Mouse (Mus musculus): Measurements from ENCODE around the gene Afmid. TPM values are rescaled to one million over a fixed set of nuclear protein-coding genes. Genes with fewer than 3 reads are reported as not detected.
"Not testable (repeated sequence)": the region's sequence is repeated elsewhere in the genome, so short reads cannot be mapped to it uniquely, and the experiment has no call there.

Afmid gene
- polyA plus RNA-seq (2017; shearing (Covaris generic)), result 10 to 100 TPM; 23.5 to 24.7 TPM

GRCm38 (mm10) chr11:117825333-117826101, at the start of gene Afmid, which contains the start of gene Tk1:
Gene Afmid, plus strand, starts transcription at chr11:117825924.
Gene Tk1, minus strand, starts transcription at chr11:117826092.
- peak; percentile 17 for ATAC-seq

GRCm38 (mm10) chr11:117776085-117776792, 49.5 kb upstream of the Afmid start:
- no peak for ATAC-seq

GRCm38 (mm10) chr11:117777111-117777510, 48.6 kb upstream of the Afmid start:
- ATAC-seq, result peak; percentile 38

- ATAC-seq, result no peak
Observed at GRCm38 (mm10) chr11:117778031-117778430, 47.7 kb upstream of the Afmid start.

GRCm38 (mm10) chr11:117778851-117779433, 46.8 kb upstream of the Afmid start:
- no peak for ATAC-seq

- ATAC-seq, result no peak
Observed at GRCm38 (mm10) chr11:117779434-117780198, 46.1 kb upstream of the Afmid start.

GRCm38 (mm10) chr11:117780199-117780515, 45.6 kb upstream of the Afmid start:
- ATAC-seq, result no peak

- peak; percentile 69 for ATAC-seq
Observed at GRCm38 (mm10) chr11:117780582-117781111, 45.1 kb upstream of the Afmid start.

- ATAC-seq, result peak; percentile 26
Observed at GRCm38 (mm10) chr11:117781199-117781821, 44.4 kb upstream of the Afmid start.

- ATAC-seq, result peak; percentile 30
Observed at GRCm38 (mm10) chr11:117781993-117782704, 43.6 kb upstream of the Afmid start, which contains the start of the genes Tmc8 and Tmc6. Gene Tmc8, plus strand, starts transcription at chr11:117782076. Gene Tmc6, minus strand, starts transcription at chr11:117782198.

- no peak for ATAC-seq
Observed at GRCm38 (mm10) chr11:117782705-117783034, 43.1 kb upstream of the Afmid start.

GRCm38 (mm10) chr11:117783089-117783488, 42.6 kb upstream of the Afmid start:
- ATAC-seq, result no peak

GRCm38 (mm10) chr11:117783683-117784309, 41.9 kb upstream of the Afmid start:
- no peak for ATAC-seq

GRCm38 (mm10) chr11:117786294-117786693, 39.4 kb upstream of the Afmid start:
- ATAC-seq, result no peak

GRCm38 (mm10) chr11:117788481-117788880, 37.2 kb upstream of the Afmid start:
- ATAC-seq, result not testable (repeated sequence)

GRCm38 (mm10) chr11:117790286-117790685, 35.4 kb upstream of the Afmid start:
- ATAC-seq, result no peak

- ATAC-seq, result no peak
Observed at GRCm38 (mm10) chr11:117790703-117791440, 34.9 kb upstream of the Afmid start.

GRCm38 (mm10) chr11:117791441-117791761, 34.3 kb upstream of the Afmid start:
- ATAC-seq, result no peak

GRCm38 (mm10) chr11:117792281-117792888, 33.3 kb upstream of the Afmid start:
- ATAC-seq, result no peak

GRCm38 (mm10) chr11:117794035-117794551, 31.6 kb upstream of the Afmid start:
- no peak for ATAC-seq
